Mouse (Mus musculus): Measurements from ENCODE around the gene Tnn. TPM values are rescaled to one million over a fixed set of nuclear protein-coding genes. Genes with fewer than 3 reads are reported as not detected.

Tnn gene
- polyA plus RNA-seq, 1 experiment from 2014 or later, result 0.06 TPM

GRCm38 (mm10) chr1:160061725-160062366 lies 91.5 kb downstream of the Tnn start:
- no peaks in the 10 kb centered on the region for H3K9me3 ChIP-seq (replicated peaks; ENCODE audit: control insufficient read depth, low read length, poor library complexity, severe bottlenecking)
- 53% methylated on average over 3 of the region's 3 CpGs for WGBS
- no peaks in the 10 kb centered on the region for H3K4me1 ChIP-seq (ENCODE audit: control insufficient read depth, insufficient read depth, low read length)
- H3K36me3 ChIP-seq (ENCODE audit: control insufficient read depth, insufficient read depth, low read length), result no peaks in the 10 kb centered on the region
- H3K27ac ChIP-seq (ENCODE audit: low read length), result no peak overlapping the region
- no peak overlapping the region for H3K4me2 ChIP-seq (ENCODE audit: low read length)
- no peak overlapping the region for H3K9ac ChIP-seq (ENCODE audit: low read depth, low read length)
- no peak for ATAC-seq
- no peak overlapping the region for H3K4me3 ChIP-seq (ENCODE audit: low read depth, low read length)
- H3K27me3 ChIP-seq (ENCODE audit: control insufficient read depth, insufficient read depth, low read depth, low read length), result no peaks in the 10 kb centered on the region

GRCm38 (mm10) chr1:160061321-160061720 lies 92.1 kb downstream of the Tnn start:
- Histone ChIP-seq H3K4me3 (ENCODE audit: low read depth, low read length) (no peak overlapping the region), H3K36me3 (ENCODE audit: control insufficient read depth, insufficient read depth, low read length) (no peaks in the 10 kb centered on the region), H3K27ac (ENCODE audit: low read length) (no peak overlapping the region), H3K27me3 (ENCODE audit: control insufficient read depth, insufficient read depth, low read depth, low read length) (no peaks in the 10 kb centered on the region), H3K9me3 (replicated peaks; ENCODE audit: control insufficient read depth, low read length, poor library complexity, severe bottlenecking) (no peaks in the 10 kb centered on the region), H3K4me2 (ENCODE audit: low read length) (no peak overlapping the region), H3K9ac (ENCODE audit: low read depth, low read length) (no peak overlapping the region), H3K4me1 (ENCODE audit: control insufficient read depth, insufficient read depth, low read length) (no peaks in the 10 kb centered on the region)
- WGBS, result 85% methylated on average over 5 of the region's 5 CpGs
- no peak for ATAC-seq

GRCm38 (mm10) chr1:160060542-160060941 lies 92.8 kb downstream of the Tnn start:
- Histone ChIP-seq H3K9ac (ENCODE audit: low read depth, low read length) (no peak overlapping the region), H3K4me2 (ENCODE audit: low read length) (no peak overlapping the region), H3K4me3 (ENCODE audit: low read depth, low read length) (no peak overlapping the region), H3K36me3 (ENCODE audit: control insufficient read depth, insufficient read depth, low read length) (no peaks in the 10 kb centered on the region), H3K4me1 (ENCODE audit: control insufficient read depth, insufficient read depth, low read length) (no peaks in the 10 kb centered on the region), H3K9me3 (replicated peaks; ENCODE audit: control insufficient read depth, low read length, poor library complexity, severe bottlenecking) (no peaks in the 10 kb centered on the region), H3K27me3 (ENCODE audit: control insufficient read depth, insufficient read depth, low read depth, low read length) (no peaks in the 10 kb centered on the region), H3K27ac (ENCODE audit: low read length) (no peak overlapping the region)
- WGBS, result 77% methylated on average over 6 of the region's 6 CpGs
- no peak for ATAC-seq

DNA sequence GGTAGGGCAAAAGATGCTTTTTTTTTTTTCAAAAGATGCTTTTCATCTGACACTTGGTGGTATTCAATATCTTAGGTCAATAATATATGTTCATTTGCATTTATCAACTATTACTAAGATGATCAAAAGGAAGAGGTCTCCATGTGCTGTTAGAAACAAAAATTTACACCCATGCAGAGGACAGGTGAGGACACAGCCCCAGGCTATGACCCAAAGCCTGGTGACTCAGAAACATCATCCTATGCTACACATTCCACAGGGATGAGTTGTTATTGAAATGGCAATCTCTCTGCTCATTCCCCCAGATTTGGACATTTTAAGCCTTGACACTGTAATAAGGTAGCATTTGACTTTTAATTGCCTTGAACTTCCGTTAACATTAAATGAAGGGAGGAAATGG lies 93.5 kb downstream of the Tnn start:
- H3K4me3 ChIP-seq (ENCODE audit: low read depth, low read length), result no peak overlapping the region
- no peaks in the 10 kb centered on the region for H3K4me1 ChIP-seq (ENCODE audit: control insufficient read depth, insufficient read depth, low read length)
- WGBS, result 88% methylated on average over 1 of the region's 1 CpGs
- no peaks in the 10 kb centered on the region for H3K27me3 ChIP-seq (ENCODE audit: control insufficient read depth, insufficient read depth, low read depth, low read length)
- H3K36me3 ChIP-seq (ENCODE audit: control insufficient read depth, insufficient read depth, low read length), result no peaks in the 10 kb centered on the region
- ATAC-seq, result no peak
- H3K9ac ChIP-seq (ENCODE audit: low read depth, low read length), result no peak overlapping the region
- no peaks in the 10 kb centered on the region for H3K9me3 ChIP-seq (replicated peaks; ENCODE audit: control insufficient read depth, low read length, poor library complexity, severe bottlenecking)
- no peak overlapping the region for H3K27ac ChIP-seq (ENCODE audit: low read length)
- no peak overlapping the region for H3K4me2 ChIP-seq (ENCODE audit: low read length)

DNA sequence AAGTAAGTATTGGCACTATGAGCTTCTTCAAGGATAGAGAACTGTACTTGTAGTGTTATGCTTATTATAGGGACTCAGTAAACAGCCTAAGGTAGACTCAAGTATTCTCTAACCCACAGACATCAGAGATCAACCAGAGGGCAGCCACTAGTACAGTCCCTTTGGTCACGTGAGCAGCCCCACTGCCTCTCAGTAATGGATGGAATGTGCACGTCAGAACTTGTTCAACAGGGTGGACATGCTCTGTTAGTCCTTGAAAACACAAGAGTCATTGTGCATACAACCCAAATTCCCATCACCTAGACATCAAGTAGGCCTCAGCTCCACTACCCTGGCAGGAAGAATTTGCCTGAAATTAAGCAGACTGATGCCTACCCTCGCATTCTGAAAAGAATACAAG lies 95.7 kb downstream of the Tnn start:
- H3K27ac ChIP-seq (ENCODE audit: low read length), result no peak overlapping the region
- no peaks in the 10 kb centered on the region for H3K4me1 ChIP-seq (ENCODE audit: control insufficient read depth, insufficient read depth, low read length)
- WGBS, result 71% methylated on average over 3 of the region's 3 CpGs
- H3K27me3 ChIP-seq (ENCODE audit: control insufficient read depth, insufficient read depth, low read depth, low read length), result no peaks in the 10 kb centered on the region
- no peak overlapping the region for H3K9ac ChIP-seq (ENCODE audit: low read depth, low read length)
- no peak overlapping the region for H3K4me2 ChIP-seq (ENCODE audit: low read length)
- H3K9me3 ChIP-seq (replicated peaks; ENCODE audit: control insufficient read depth, low read length, poor library complexity, severe bottlenecking), result no peaks in the 10 kb centered on the region
- no peak for ATAC-seq
- no peaks in the 10 kb centered on the region for H3K36me3 ChIP-seq (ENCODE audit: control insufficient read depth, insufficient read depth, low read length)
- H3K4me3 ChIP-seq (ENCODE audit: low read depth, low read length), result no peak overlapping the region

GRCm38 (mm10) chr1:160054366-160055078 lies 98.9 kb downstream of the Tnn start:
- WGBS, result 88% methylated on average over 5 of the region's 5 CpGs
- no peaks in the 10 kb centered on the region for H3K9me3 ChIP-seq (replicated peaks; ENCODE audit: control insufficient read depth, low read length, poor library complexity, severe bottlenecking)

DNA sequence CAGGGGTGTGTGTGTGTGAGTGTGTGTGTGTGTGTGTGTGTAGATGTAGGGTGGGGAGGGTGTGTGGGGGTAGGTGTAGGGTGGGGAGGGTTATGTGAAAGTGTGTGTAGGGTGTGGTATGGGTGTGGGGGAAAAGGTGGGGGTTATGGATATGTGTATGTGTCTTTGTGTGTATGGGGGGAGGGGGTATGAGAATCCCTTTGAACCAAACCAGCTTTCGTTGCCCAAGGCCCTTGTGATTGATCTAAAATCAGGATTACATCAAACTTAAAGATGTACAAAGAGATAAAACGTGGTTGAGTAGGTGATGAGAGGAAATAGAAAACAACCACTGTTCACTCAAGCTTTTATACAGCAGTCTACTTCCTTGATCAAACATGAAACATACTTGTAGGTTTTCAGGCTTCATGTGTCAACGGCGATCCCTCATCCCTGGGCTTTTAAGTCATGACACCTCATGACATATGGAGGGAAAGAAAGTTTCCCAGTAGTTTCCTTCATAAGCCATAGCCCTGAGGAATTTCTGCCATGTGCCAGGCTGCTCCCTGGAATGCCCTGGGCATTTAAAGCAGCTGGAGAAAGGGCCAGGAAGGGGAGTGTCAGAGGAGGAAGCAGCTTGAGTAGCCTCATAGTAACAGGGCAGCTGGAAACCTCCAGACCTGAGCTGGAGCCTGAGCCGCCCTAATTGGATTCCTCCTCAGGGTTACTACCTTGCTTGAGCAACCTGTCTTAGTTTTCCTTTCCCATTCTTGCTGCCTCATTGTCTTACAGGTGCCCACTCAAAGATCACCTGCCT lies 99.7 kb downstream of the Tnn start:
- Histone ChIP-seq H3K4me2 (ENCODE audit: low read length) (no peak overlapping the region), H3K9me3 (replicated peaks; ENCODE audit: control insufficient read depth, low read length, poor library complexity, severe bottlenecking) (no peaks in the 10 kb centered on the region), H3K27ac (ENCODE audit: low read length) (no peak overlapping the region), H3K4me1 (ENCODE audit: control insufficient read depth, insufficient read depth, low read length) (no peaks in the 10 kb centered on the region), H3K27me3 (ENCODE audit: control insufficient read depth, insufficient read depth, low read depth, low read length) (no peaks in the 10 kb centered on the region), H3K9ac (ENCODE audit: low read depth, low read length) (no peak overlapping the region), H3K36me3 (ENCODE audit: control insufficient read depth, insufficient read depth, low read length) (no peaks in the 10 kb centered on the region), H3K4me3 (ENCODE audit: low read depth, low read length) (no peak overlapping the region)
- ATAC-seq, result no peak
- WGBS, result 86% methylated on average over 5 of the region's 5 CpGs

More at GRCm38 (mm10) chr1:160054366-160055078, 98.9 kb downstream of the Tnn start:
- H3K27me3 ChIP-seq (ENCODE audit: control insufficient read depth, insufficient read depth, low read depth, low read length), result no peaks in the 10 kb centered on the region
- no peak overlapping the region for H3K4me3 ChIP-seq (ENCODE audit: low read depth, low read length)
- H3K27ac ChIP-seq (ENCODE audit: low read length), result no peak overlapping the region
- no peak for ATAC-seq
- no peaks in the 10 kb centered on the region for H3K4me1 ChIP-seq (ENCODE audit: control insufficient read depth, insufficient read depth, low read length)
- no peak overlapping the region for H3K9ac ChIP-seq (ENCODE audit: low read depth, low read length)
- no peak overlapping the region for H3K4me2 ChIP-seq (ENCODE audit: low read length)
- no peaks in the 10 kb centered on the region for H3K36me3 ChIP-seq (ENCODE audit: control insufficient read depth, insufficient read depth, low read length)

GRCm38 (mm10) chr1:160052556-160053315 lies 100.6 kb downstream of the Tnn start:
- H3K27ac ChIP-seq (ENCODE audit: low read length), result no peak overlapping the region
- no peaks in the 10 kb centered on the region for H3K4me1 ChIP-seq (ENCODE audit: control insufficient read depth, insufficient read depth, low read length)
- 89% methylated on average over 2 of the region's 2 CpGs for WGBS
- H3K4me2 ChIP-seq (ENCODE audit: low read length), result no peak overlapping the region
- H3K27me3 ChIP-seq (ENCODE audit: control insufficient read depth, insufficient read depth, low read depth, low read length), result no peaks in the 10 kb centered on the region
- H3K36me3 ChIP-seq (ENCODE audit: control insufficient read depth, insufficient read depth, low read length), result no peaks in the 10 kb centered on the region
- H3K9ac ChIP-seq (ENCODE audit: low read depth, low read length), result no peak overlapping the region
- no peaks in the 10 kb centered on the region for H3K9me3 ChIP-seq (replicated peaks; ENCODE audit: control insufficient read depth, low read length, poor library complexity, severe bottlenecking)
- H3K4me3 ChIP-seq (ENCODE audit: low read depth, low read length), result no peak overlapping the region
- ATAC-seq, result no peak
